Mouse (Mus musculus) MEL (cell line): Measurements from ENCODE around the gene Unc13a.

Experiments used
- CTCF ChIP-seq, 3 experiments: IDR thresholded peaks in 2 of 3; conservative IDR thresholded peaks in 1 of 3; 2 replicates each; pipeline ENCODE4 v1.5.1; 2011 to 2012; ENCODE audit warnings: low read length in 3 of 3, low read depth in 2 of 3, mild to moderate bottlenecking in 2 of 3, improper control_type of control experiment in 1 of 3, inconsistent platforms in 1 of 3, mixed read lengths in 1 of 3, moderate library complexity in 1 of 3; ENCODE audit not compliant: control insufficient read depth in 1 of 3, insufficient read depth in 1 of 3, poor library complexity in 1 of 3, severe bottlenecking in 1 of 3
- EP300 ChIP-seq, 2 experiments: IDR thresholded peaks; 2 replicates each; pipeline ENCODE4 v1.6.1; 2011; ENCODE audit warnings: improper control_type of control experiment in 2 of 2, low read length in 2 of 2, low read depth in 1 of 2, mild to moderate bottlenecking in 1 of 2
- GATA1 ChIP-seq: IDR thresholded peaks from 2 replicates; pipeline ENCODE4 v1.6.1; 2011; ENCODE audit warnings: low read depth, low read length, improper control_type of control experiment
- POLR2A ChIP-seq, 2 experiments: IDR thresholded peaks; 2 replicates each; pipeline ENCODE4 v1.6.1; 2011 to 2012; ENCODE audit warnings: low read length in 2 of 2, mild to moderate bottlenecking in 2 of 2, control low read depth in 1 of 2, improper control_type of control experiment in 1 of 2, low read depth in 1 of 2, moderate library complexity in 1 of 2; ENCODE audit not compliant: control insufficient read depth in 1 of 2, insufficient read depth in 1 of 2, poor library complexity in 1 of 2
- TAL1 ChIP-seq: IDR thresholded peaks from 2 replicates; pipeline ENCODE4 v1.6.1; 2012; ENCODE audit warnings: mild to moderate bottlenecking, inconsistent platforms, low read length, moderate library complexity, mixed read lengths

GRCm38 (mm10) chr8:71682832-71683231 lies 11.3 kb upstream of the Unc13a start:
- no peak for TF ChIP-seq POLR2A (IDR thresholded peaks at IDR 0.05; ENCODE audit: control insufficient read depth in 1 of 2, insufficient read depth in 1 of 2, low read depth in 1 of 2, low read length in 2 of 2, poor library complexity in 1 of 2)
- TF ChIP-seq EP300 (IDR thresholded peaks at IDR 0.05; ENCODE audit: low read depth in 1 of 2, low read length in 2 of 2): no peak
- no peak for TF ChIP-seq TAL1
- TF ChIP-seq CTCF (IDR thresholded peaks at IDR 0.05 in 2 of 3, conservative IDR thresholded peaks at IDR 0.05 in 1 of 3; ENCODE audit: control insufficient read depth in 1 of 3, insufficient read depth in 1 of 3, low read depth in 2 of 3, low read length in 3 of 3, poor library complexity in 1 of 3, severe bottlenecking in 1 of 3): no peak
- no peak for TF ChIP-seq GATA1
